Mouse (Mus musculus): ENCODE measurements around the gene Tanc1.

The Tanc1 gene

DNA sequence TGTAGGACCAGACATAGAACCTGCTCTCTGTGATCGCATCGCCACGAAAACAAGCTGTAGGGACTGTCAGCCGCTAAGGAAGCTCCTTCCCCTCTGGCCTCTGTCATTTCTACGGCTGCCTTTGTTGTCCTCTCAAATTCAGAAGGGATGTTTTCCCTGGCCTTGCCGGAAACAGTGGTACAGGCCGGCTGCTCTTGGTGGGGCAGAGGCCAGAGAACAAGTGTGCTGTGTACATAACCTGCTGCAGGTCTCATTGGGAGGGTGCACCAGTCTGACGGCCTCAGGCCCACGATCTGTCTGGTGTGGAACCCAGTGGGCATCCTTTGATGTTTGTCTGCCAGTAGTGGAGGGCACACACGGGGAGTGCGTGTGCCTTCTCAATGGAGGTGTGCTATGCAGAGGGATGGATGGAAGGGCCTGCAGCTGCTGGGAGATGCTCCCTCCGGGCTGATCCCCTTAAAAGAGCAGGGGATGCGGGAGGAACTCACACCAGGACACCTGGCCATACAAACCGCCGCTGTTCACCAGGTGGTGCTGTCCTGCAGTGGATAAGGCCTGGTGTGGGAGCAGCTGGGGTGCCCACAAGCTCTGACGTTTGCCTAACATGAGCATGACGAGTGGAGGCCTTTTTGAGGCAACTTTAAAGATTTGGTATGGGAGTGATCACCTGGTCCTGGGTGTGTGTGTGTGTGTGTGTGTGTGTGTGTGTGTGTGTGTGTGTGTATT is 63.6 kb downstream of the Tanc1 start:
- H3K36me3 ChIP-seq (ENCODE audit: control insufficient read depth, insufficient read depth, low read length, poor library complexity, severe bottlenecking): no peaks in the 10 kb centered on the region
- no peak for DNase-seq (ENCODE audit: low read depth, low spot score)
- H3K27me3 ChIP-seq (ENCODE audit: control insufficient read depth, insufficient read depth, low read length, poor library complexity, severe bottlenecking): no peaks in the 10 kb centered on the region

DNA sequence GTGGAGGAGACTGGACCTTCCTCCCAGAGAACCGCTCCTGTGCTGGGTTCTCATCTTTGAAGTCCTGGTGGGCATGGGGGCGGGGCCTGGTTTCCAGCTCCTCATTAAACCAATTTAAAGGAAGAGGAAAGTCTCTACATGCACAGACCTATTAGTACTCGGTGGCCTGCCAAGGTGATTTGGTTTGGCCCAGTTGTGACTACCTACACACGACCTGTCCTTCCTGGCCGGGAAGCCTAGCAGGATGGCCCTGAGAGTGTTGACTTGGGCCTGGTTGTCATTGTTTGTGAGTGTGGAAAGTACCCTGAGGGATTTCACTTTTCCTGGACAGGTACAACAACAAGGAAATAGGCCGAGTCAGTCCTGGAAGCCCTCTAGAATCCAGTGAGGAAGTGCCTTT is 64.2 kb downstream of the Tanc1 start:
- no peaks in the 10 kb centered on the region for H3K27me3 ChIP-seq (ENCODE audit: control insufficient read depth, insufficient read depth, low read length, poor library complexity, severe bottlenecking)
- no peaks in the 10 kb centered on the region for H3K36me3 ChIP-seq (ENCODE audit: control insufficient read depth, insufficient read depth, low read length, poor library complexity, severe bottlenecking)
- no peak for DNase-seq (ENCODE audit: low read depth, low spot score)

DNA sequence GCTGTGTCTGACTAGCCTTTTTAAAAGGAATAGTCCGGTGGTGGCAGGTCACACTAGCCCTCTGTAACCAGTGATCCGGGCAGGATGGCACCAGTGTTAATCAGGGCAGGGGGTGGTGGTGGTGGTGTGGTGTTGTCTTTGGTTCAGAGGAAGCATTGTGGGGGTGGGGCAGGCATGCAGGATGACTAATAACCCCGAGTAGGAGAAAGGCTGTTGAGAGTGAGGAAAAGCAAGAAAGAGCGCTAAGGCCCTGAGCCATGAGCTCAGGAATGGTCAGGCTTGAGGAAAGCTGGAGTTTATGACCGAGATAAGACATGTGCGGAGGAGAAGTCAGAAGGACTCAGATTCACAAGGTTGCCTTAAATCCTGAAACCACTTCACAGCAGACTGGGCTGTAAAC is 64.6 kb downstream of the Tanc1 start:
- Histone ChIP-seq H3K36me3 (ENCODE audit: control insufficient read depth, insufficient read depth, low read length, poor library complexity, severe bottlenecking) (no peaks in the 10 kb centered on the region), H3K27me3 (ENCODE audit: control insufficient read depth, insufficient read depth, low read length, poor library complexity, severe bottlenecking) (no peaks in the 10 kb centered on the region)
- no peak for DNase-seq (ENCODE audit: low read depth, low spot score)

DNA sequence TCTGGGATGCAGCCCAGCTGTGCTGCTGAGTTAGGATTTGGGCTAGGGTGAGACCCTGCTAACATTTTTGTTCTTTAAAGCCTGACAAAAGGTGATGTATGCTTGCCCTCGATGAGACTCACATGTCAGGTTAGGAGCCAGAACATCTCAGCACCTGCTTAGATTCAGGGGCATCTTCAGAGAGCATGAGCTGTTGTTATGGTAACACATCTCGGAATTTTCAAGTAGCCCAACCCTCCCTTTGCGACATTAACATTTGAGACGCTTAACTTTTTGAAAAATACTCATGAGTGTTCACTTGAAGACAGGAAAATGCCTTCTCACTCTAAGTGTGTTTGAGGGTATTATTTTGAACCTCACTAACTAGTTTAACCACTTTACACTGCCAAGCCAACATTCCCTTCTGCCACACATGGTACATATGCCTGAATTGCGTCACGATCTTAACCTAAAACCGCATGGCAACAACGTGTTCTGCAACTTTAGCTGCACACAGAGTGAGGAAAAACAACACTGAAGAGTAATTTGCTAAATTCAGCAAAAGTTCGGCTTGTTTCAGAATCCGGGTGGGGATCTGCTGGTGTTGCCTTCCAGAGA is 67.7 kb downstream of the Tanc1 start:
- no peak for DNase-seq (ENCODE audit: low read depth, low spot score)
- H3K27me3 ChIP-seq (ENCODE audit: control insufficient read depth, insufficient read depth, low read length, poor library complexity, severe bottlenecking): no peaks in the 10 kb centered on the region
- H3K36me3 ChIP-seq (ENCODE audit: control insufficient read depth, insufficient read depth, low read length, poor library complexity, severe bottlenecking): no peaks in the 10 kb centered on the region

DNA sequence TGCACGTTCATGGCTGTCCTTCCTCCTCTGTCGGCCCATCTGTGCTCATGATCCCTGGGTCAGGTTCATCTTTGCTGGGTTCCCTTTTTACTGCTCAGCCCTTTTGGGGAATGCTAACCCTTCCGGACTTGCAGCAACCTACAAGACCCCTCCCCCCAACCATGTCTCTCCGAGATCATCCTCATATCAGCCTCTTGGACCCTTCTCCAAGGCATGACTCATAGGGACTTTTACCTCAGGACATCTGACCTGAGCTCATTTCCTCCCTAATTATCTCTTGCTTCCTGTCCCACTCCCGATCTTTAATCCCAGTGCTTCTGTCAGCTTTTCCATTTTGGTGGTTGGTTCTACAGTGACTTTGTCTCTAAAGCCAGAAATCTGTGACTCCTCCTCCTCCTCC is 68.9 kb downstream of the Tanc1 start:
- no peaks in the 10 kb centered on the region for H3K36me3 ChIP-seq (ENCODE audit: control insufficient read depth, insufficient read depth, low read length, poor library complexity, severe bottlenecking)
- H3K27me3 ChIP-seq (ENCODE audit: control insufficient read depth, insufficient read depth, low read length, poor library complexity, severe bottlenecking): no peaks in the 10 kb centered on the region
- no peak for DNase-seq (ENCODE audit: low read depth, low spot score)

DNA sequence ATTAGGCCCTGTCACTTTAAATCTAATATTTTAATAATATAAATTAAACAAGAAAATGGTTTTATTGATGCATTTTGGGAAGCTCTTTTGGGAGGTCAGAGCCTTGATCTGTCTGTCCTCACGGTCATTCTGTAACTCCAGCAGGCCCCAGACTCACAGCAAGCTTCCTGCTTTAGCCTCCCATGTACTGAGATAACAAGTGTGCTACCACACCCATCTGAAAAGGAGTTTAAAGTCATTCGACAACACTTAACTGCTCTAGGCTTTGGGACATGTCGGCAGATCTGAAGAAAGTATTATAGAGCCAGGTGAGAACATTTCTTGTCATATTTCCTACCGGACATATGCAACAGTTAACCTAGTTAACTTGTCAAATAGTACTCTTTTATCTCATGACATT is 69.3 kb downstream of the Tanc1 start:
- Histone ChIP-seq H3K27me3 (ENCODE audit: control insufficient read depth, insufficient read depth, low read length, poor library complexity, severe bottlenecking) (no peaks in the 10 kb centered on the region), H3K36me3 (ENCODE audit: control insufficient read depth, insufficient read depth, low read length, poor library complexity, severe bottlenecking) (no peaks in the 10 kb centered on the region)
- no peak for DNase-seq (ENCODE audit: low read depth, low spot score)

DNA sequence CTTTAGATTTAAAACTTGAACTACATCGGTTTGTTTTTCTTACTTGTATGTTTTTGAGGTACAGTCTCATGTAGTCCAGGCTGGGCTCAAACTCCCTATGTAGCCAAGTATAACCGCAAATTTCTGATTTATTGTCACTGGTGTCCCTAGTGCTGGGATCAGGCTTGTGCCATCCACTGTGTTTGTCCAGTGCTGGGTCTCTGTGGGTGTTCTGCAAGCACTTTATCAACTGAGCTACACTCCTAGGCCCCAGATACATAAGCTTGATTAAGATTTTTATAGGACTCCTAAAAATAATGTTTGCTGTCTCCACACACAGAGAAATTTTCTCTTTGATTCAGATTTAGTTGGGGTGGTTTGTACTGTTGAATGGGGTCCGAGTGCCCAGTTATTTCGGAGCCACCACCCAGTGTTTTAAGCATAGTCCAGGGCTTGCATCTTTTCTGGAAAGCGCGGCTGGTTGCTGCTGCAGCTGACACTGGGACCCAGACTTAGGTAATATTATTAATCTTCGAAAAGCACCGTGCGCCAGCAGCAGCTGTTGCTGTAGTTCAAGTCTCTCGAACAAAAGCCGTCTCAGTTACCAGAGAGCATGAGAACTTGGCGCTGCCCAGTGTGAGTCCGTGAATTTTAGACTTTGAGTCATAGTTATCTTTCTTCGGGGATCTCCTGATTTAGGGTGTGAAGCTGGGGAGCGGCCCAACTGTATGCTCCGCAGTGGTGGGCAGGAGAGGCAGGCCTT is 73.2 kb downstream of the Tanc1 start:
- no peak for DNase-seq (ENCODE audit: low read depth, low spot score)
- Histone ChIP-seq H3K36me3 (ENCODE audit: control insufficient read depth, insufficient read depth, low read length, poor library complexity, severe bottlenecking) (no peaks in the 10 kb centered on the region), H3K27me3 (ENCODE audit: control insufficient read depth, insufficient read depth, low read length, poor library complexity, severe bottlenecking) (no peaks in the 10 kb centered on the region)

DNA sequence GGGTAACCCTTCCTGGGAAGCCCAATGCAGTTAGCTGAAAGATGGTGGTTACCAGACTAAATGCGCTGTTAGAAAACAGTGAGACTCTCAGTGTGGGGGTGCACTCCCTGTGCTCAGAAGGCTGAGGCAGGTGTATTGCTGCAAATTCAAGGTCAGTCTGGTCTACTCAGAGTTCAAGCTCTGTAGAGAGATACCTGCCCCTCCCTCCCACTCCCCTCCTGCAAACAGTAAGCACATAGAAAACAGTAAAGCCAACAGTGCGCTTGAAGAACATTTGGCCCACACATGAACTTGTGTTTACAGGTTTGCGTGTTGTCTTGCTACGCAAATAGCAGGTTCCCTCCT is 73.7 kb downstream of the Tanc1 start:
- Histone ChIP-seq H3K36me3 (ENCODE audit: control insufficient read depth, insufficient read depth, low read length, poor library complexity, severe bottlenecking) (no peaks in the 10 kb centered on the region), H3K27me3 (ENCODE audit: control insufficient read depth, insufficient read depth, low read length, poor library complexity, severe bottlenecking) (no peaks in the 10 kb centered on the region)
- no peak for DNase-seq (ENCODE audit: low read depth, low spot score)

DNA sequence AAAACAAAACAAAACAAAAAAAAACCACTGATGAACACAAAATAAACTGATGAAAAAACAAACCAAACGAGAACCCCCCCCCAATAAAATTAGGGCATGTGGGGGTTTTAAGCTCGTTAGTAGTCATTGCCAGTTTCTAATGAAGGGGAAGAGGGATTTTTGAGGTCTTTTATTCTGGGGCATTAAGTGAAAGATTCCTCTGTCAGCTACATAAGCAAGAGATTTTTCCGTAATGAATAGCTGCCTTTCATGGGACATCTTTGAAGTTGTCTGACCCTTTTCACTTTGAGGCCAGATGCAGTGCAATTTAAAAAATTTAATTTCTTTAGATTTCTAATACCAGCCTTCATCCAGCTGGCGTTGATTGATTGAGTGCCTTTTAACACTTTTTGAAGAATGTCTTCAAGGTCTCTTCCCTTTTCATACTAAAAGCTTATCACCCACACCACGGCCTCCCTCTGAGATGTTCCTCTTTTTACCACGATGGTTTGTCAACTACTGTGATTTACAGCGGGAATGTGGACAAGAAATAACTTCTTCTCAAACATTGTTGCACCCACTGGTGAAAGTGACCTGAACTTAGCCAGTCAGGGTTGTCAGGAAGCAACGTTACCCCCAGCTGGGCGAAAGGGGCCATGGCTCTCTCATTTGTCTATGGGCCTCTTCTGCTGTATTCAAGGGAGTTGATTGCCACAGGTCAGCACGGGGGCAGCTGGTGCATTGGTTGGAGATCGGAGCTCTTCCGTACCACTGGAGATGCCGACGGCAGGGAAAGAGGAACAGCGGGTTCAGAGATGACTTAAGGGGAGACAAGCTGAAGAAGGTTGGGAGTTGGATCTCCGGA is 76.6 kb downstream of the Tanc1 start:
- no peaks in the 10 kb centered on the region for H3K36me3 ChIP-seq (ENCODE audit: control insufficient read depth, insufficient read depth, low read length, poor library complexity, severe bottlenecking)
- no peak for DNase-seq (ENCODE audit: low read depth, low spot score)
- H3K27me3 ChIP-seq (ENCODE audit: control insufficient read depth, insufficient read depth, low read length, poor library complexity, severe bottlenecking): no peaks in the 10 kb centered on the region

DNA sequence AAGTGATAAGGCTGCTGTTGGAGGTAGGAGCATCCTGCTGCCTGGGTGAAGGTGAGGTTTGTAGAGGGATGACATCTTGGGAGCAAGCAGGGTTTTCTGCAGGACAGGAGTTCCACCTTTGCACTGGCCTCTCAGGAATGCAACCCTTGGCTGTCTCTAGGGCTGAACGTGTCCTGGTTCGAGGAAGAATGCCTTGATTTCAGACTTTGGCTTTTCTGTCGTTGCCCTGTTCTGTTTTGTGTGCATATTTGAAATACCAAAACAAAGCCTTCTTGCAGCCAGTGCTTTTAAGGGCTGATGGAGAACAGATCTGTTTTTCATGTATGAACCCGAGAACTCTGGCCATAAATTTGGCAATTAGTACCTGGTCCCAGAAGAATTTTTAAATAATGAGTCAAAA is 79.3 kb downstream of the Tanc1 start:
- no peak for DNase-seq (ENCODE audit: low read depth, low spot score)
- no peaks in the 10 kb centered on the region for H3K36me3 ChIP-seq (ENCODE audit: control insufficient read depth, insufficient read depth, low read length, poor library complexity, severe bottlenecking)
- H3K27me3 ChIP-seq (ENCODE audit: control insufficient read depth, insufficient read depth, low read length, poor library complexity, severe bottlenecking): no peaks in the 10 kb centered on the region

DNA sequence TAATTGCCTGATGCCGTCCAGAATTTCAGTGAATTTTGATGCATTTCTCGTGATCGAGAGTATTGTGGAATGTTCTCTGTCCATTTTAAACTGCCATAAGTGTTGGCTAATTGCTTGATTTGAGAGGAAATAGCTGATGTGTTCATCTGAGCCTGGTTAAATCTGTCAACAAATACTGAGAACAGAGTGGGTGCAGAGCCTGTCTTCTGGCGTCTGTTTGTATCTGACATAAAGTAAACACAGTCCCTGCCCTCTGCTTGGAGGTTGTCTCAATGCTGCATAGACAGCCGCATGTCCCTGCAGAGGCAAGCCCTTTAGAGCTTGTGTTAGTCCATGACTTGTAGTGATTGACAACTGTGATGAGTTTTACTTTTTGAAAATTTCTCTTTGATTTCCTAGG is 81.6 kb downstream of the Tanc1 start:
- H3K36me3 ChIP-seq (ENCODE audit: control insufficient read depth, insufficient read depth, low read length, poor library complexity, severe bottlenecking): no peaks in the 10 kb centered on the region
- no peak for DNase-seq (ENCODE audit: low read depth, low spot score)
- no peaks in the 10 kb centered on the region for H3K27me3 ChIP-seq (ENCODE audit: control insufficient read depth, insufficient read depth, low read length, poor library complexity, severe bottlenecking)

DNA sequence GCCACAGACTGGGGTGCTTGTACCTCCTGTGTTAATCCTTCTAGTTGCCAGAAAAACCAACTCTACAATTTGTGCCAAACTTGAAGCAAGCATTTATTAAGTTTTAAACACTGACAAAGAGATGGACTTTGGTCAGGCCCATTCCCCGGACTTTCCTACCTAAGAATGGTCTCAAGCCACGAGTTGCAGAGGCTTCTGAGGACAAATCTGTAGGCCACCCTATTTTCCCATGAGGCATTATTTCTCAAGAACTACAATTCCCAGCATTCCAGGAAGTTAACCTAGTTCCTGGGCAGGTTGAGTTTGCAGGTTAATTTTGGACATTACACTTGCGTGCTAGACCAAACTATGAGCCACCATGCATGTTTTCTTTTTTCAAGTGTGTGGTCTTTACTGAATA is 85.3 kb downstream of the Tanc1 start:
- DNase-seq (ENCODE audit: low read depth, low spot score): no peak
- no peaks in the 10 kb centered on the region for H3K36me3 ChIP-seq (ENCODE audit: control insufficient read depth, insufficient read depth, low read length, poor library complexity, severe bottlenecking)
- no peaks in the 10 kb centered on the region for H3K27me3 ChIP-seq (ENCODE audit: control insufficient read depth, insufficient read depth, low read length, poor library complexity, severe bottlenecking)

DNA sequence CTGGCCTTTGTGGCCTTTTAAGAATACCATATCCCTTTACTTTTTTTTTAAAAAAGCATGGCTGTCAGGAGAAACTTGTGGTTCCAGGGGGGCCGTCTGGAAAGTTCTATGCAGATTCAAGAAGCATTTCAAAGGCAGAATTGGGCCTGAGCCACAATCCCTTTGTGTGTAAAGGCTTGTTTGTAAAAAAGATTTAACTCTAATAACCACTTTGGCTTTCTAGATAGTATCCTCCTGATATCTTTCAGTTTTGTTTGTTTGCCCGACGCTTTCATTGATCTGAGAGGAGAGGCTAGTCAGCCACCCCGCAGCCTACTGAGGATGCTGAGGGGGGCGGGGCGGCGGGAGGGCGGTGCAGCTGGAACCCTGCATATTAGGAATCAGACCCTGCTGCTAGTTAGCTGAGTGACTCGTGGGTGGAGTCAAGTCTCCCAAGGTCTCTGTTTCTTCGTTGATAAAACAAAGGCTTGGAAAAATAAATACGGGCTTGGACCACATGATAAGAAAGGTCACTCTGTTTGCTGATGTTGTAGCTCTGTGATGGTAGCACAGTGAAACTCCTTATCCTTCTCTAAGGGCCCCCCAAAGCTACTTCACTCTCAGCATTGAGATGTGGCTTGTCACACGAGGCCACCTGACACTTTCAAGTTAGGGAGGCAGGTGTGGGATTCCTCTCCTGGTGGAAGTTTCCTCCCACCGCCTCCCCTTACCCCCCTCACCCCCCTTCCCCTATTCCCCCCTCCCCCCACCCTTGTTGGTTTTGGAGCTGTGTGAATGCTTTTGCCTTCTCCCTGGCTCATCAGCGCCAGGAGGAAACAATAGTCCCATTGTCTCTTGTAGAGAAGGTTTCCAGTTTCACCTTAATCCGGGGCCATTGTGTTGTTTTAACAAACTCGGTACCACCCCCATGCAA is 86.1 kb downstream of the Tanc1 start:
- H3K27me3 ChIP-seq (ENCODE audit: control insufficient read depth, insufficient read depth, low read length, poor library complexity, severe bottlenecking): no peaks in the 10 kb centered on the region
- no peaks in the 10 kb centered on the region for H3K36me3 ChIP-seq (ENCODE audit: control insufficient read depth, insufficient read depth, low read length, poor library complexity, severe bottlenecking)
- no peak for DNase-seq (ENCODE audit: low read depth, low spot score)

DNA sequence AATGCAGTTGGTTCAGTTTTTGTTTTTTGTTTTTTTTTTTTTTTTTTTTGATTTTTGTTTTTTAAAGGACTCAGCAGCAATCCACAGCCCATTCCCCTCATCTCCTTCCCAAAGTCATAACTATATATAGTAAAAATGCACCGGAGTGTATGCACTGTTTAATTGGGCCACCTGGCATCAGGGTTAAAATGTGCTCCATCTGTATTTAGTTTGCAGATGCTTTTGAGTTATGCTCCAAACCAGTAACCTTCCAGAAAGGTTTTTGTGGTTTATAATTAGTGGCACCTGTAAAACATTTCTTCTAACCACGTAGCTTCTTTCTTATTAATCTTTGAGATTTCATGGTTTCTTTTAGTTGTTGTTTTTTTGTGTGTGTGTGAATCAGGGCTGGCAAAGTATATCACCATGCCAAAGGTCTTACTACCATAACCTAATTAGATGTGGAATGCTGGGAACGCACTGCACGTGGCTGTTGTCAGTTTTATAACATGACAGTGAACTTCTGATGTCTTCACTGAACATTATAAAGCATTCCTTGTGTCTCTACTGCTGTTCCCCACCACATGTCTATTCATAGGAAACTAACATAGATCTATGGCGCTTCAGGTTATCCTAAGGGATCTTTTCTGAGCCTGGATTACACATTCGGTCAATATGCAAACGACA is 86.9 kb downstream of the Tanc1 start:
- DNase-seq (ENCODE audit: low read depth, low spot score): no peak

More for the DNA sequence above, 86.9 kb downstream of the Tanc1 start:
- Histone ChIP-seq H3K36me3 (ENCODE audit: control insufficient read depth, insufficient read depth, low read length, poor library complexity, severe bottlenecking) (no peaks in the 10 kb centered on the region), H3K27me3 (ENCODE audit: control insufficient read depth, insufficient read depth, low read length, poor library complexity, severe bottlenecking) (no peaks in the 10 kb centered on the region)
